Mouse (Mus musculus): ENCODE measurements around the gene Vwf.

GRCm38 (mm10) chr6:125729986-125730535 lies 183.5 kb downstream of the Vwf start:
- no peak for TF ChIP-seq POLR2A (IDR thresholded peaks at IDR 0.05; ENCODE audit: insufficient read length, low read depth)
- no peak for TF ChIP-seq E2F4 (IDR thresholded peaks at IDR 0.05; ENCODE audit: insufficient read depth)
- no peak for TF ChIP-seq MYOG (IDR thresholded peaks at IDR 0.05; ENCODE audit: control insufficient read depth in 1 of 3, insufficient read depth in 1 of 3, insufficient read length in 2 of 3, low read depth in 2 of 3)
- TF ChIP-seq POLR2AphosphoS2 (IDR thresholded peaks at IDR 0.05; ENCODE audit: insufficient read length, low read depth) = no peak
- TF ChIP-seq CEBPB (IDR thresholded peaks at IDR 0.05; ENCODE audit: insufficient read depth, poor library complexity, severe bottlenecking) = no peak
- TF ChIP-seq USF1 (IDR thresholded peaks at IDR 0.05; ENCODE audit: low read depth) = no peak
- no peak for TF ChIP-seq TCF12 (IDR thresholded peaks at IDR 0.05; ENCODE audit: insufficient read depth, poor library complexity, severe bottlenecking)
- no peak for TF ChIP-seq MAX (IDR thresholded peaks at IDR 0.05; ENCODE audit: low read depth)
- TF ChIP-seq REST (IDR thresholded peaks at IDR 0.05; ENCODE audit: insufficient read depth, insufficient read length) = no peak
- no peak for TF ChIP-seq MYOD1 (IDR thresholded peaks at IDR 0.05; ENCODE audit: control insufficient read depth in 1 of 3, insufficient read length in 2 of 3, low read depth in 2 of 3)

Data from myocyte (in vitro differentiated cells).